Mouse (Mus musculus): ENCODE measurements around the gene Lias. TPM values are rescaled to one million over a fixed set of nuclear protein-coding genes. Genes with fewer than 3 reads are reported as not detected.
A peak's percentile ranks its signal among the peaks of the same experiment; 100 is the strongest.

Lias gene
- polyA plus RNA-seq, 1 experiment, result 6.4 TPM

GRCm38 (mm10) chr5:65424215-65424614 is 32.9 kb downstream of the Lias start:
- Histone ChIP-seq H3K27me3 (ENCODE audit: control insufficient read depth, insufficient read depth, low read length) (no peaks in the 10 kb centered on the region), H3K27ac (ENCODE audit: insufficient read depth, low read length) (no peak overlapping the region), H3K4me1 (ENCODE audit: control insufficient read depth, insufficient read depth, insufficient read length) (no peaks in the 10 kb centered on the region), H3K4me3 (ENCODE audit: extremely low read depth, insufficient read depth, insufficient read length) (no peak overlapping the region), H3K36me3 (ENCODE audit: control insufficient read depth, insufficient read depth, low read length) (peaks cover 9% of the 10 kb centered on the region)
- WGBS, result 90% methylated on average over 6 of the region's 6 CpGs
- TF ChIP-seq CTCF (IDR thresholded peaks at IDR 0.05; ENCODE audit: extremely low read depth, insufficient read depth, insufficient read length, insufficient replicate concordance), result no peak
- no peak for TF ChIP-seq POLR2A (IDR thresholded peaks at IDR 0.05; ENCODE audit: low read depth, low read length)
- DNase-seq (ENCODE audit: low read depth in 1 of 2, low spot score in 2 of 2), result no peak

GRCm38 (mm10) chr5:65425251-65425650 is 34.0 kb downstream of the Lias start:
- H3K4me1 ChIP-seq (ENCODE audit: control insufficient read depth, insufficient read depth, insufficient read length), result no peaks in the 10 kb centered on the region
- peaks cover 9% of the 10 kb centered on the region for H3K36me3 ChIP-seq (ENCODE audit: control insufficient read depth, insufficient read depth, low read length)
- WGBS, result 95% methylated on average over 5 of the region's 5 CpGs
- TF ChIP-seq POLR2A (IDR thresholded peaks at IDR 0.05; ENCODE audit: low read depth, low read length), result no peak
- TF ChIP-seq CTCF (IDR thresholded peaks at IDR 0.05; ENCODE audit: extremely low read depth, insufficient read depth, insufficient read length, insufficient replicate concordance), result no peak
- no peak overlapping the region for H3K27ac ChIP-seq (ENCODE audit: insufficient read depth, low read length)
- no peak overlapping the region for H3K4me3 ChIP-seq (ENCODE audit: extremely low read depth, insufficient read depth, insufficient read length)
- H3K27me3 ChIP-seq (ENCODE audit: control insufficient read depth, insufficient read depth, low read length), result no peaks in the 10 kb centered on the region
- no peak for DNase-seq (ENCODE audit: low read depth in 1 of 2, low spot score in 2 of 2)

- H3K36me3 ChIP-seq (ENCODE audit: control insufficient read depth, insufficient read depth, low read length), result peaks cover 1% of the 10 kb centered on the region; the same call in 1 of the 2 replicates
- 58% methylated on average over 4 of the region's 4 CpGs for WGBS
- H3K4me3 ChIP-seq (ENCODE audit: extremely low read depth, insufficient read depth, insufficient read length), result no peak overlapping the region
- DNase-seq (ENCODE audit: low read depth in 1 of 2, low spot score in 2 of 2), result no peak
- H3K27ac ChIP-seq (ENCODE audit: insufficient read depth, low read length), result no peak overlapping the region
- no peaks in the 10 kb centered on the region for H3K27me3 ChIP-seq (ENCODE audit: control insufficient read depth, insufficient read depth, low read length)
- H3K4me1 ChIP-seq (ENCODE audit: control insufficient read depth, insufficient read depth, insufficient read length), result no peaks in the 10 kb centered on the region
- TF ChIP-seq CTCF (IDR thresholded peaks at IDR 0.05; ENCODE audit: extremely low read depth, insufficient read depth, insufficient read length, insufficient replicate concordance), result no peak
Measured at GRCm38 (mm10) chr5:65428321-65428720, 37.0 kb downstream of the Lias start.

GRCm38 (mm10) chr5:65429441-65429840 is 38.1 kb downstream of the Lias start:
- DNase-seq (ENCODE audit: low read depth in 1 of 2, low spot score in 2 of 2), result no peak
- WGBS, result 91% methylated on average over 5 of the region's 5 CpGs
- no peak overlapping the region for H3K27ac ChIP-seq (ENCODE audit: insufficient read depth, low read length)
- no peak overlapping the region for H3K4me3 ChIP-seq (ENCODE audit: extremely low read depth, insufficient read depth, insufficient read length)
- no peaks in the 10 kb centered on the region; the same call in 1 of the 2 replicates for H3K36me3 ChIP-seq (ENCODE audit: control insufficient read depth, insufficient read depth, low read length)
- no peaks in the 10 kb centered on the region for H3K4me1 ChIP-seq (ENCODE audit: control insufficient read depth, insufficient read depth, insufficient read length)
- no peak for TF ChIP-seq POLR2A (IDR thresholded peaks at IDR 0.05; ENCODE audit: low read depth, low read length)
- TF ChIP-seq CTCF (IDR thresholded peaks at IDR 0.05; ENCODE audit: extremely low read depth, insufficient read depth, insufficient read length, insufficient replicate concordance), result no peak
- H3K27me3 ChIP-seq (ENCODE audit: control insufficient read depth, insufficient read depth, low read length), result no peaks in the 10 kb centered on the region

GRCm38 (mm10) chr5:65434471-65435362 is 43.4 kb downstream of the Lias start:
- H3K4me3 ChIP-seq (ENCODE audit: extremely low read depth, insufficient read depth, insufficient read length), result peak overlapping the region; percentile 99
- 16% methylated on average over 15 of the region's 15 CpGs for WGBS
- no peak overlapping the region for H3K27ac ChIP-seq (ENCODE audit: insufficient read depth, low read length)
- H3K36me3 ChIP-seq (ENCODE audit: control insufficient read depth, insufficient read depth, low read length), result no peaks in the 10 kb centered on the region
- TF ChIP-seq CTCF (IDR thresholded peaks at IDR 0.05; ENCODE audit: extremely low read depth, insufficient read depth, insufficient read length, insufficient replicate concordance), result no peak
- TF ChIP-seq POLR2A (IDR thresholded peaks at IDR 0.05; ENCODE audit: low read depth, low read length), result no peak
- H3K27me3 ChIP-seq (ENCODE audit: control insufficient read depth, insufficient read depth, low read length), result no peaks in the 10 kb centered on the region
- peaks cover 2% of the 10 kb centered on the region; the same call in 1 of the 2 replicates for H3K4me1 ChIP-seq (ENCODE audit: control insufficient read depth, insufficient read depth, insufficient read length)
- no peak for DNase-seq (ENCODE audit: low read depth in 1 of 2, low spot score in 2 of 2)

GRCm38 (mm10) chr5:65435363-65435805 is 44.1 kb downstream of the Lias start:
- Histone ChIP-seq H3K36me3 (ENCODE audit: control insufficient read depth, insufficient read depth, low read length) (no peaks in the 10 kb centered on the region), H3K4me1 (ENCODE audit: control insufficient read depth, insufficient read depth, insufficient read length) (peaks cover 2% of the 10 kb centered on the region; the same call in 1 of the 2 replicates), H3K27me3 (ENCODE audit: control insufficient read depth, insufficient read depth, low read length) (no peaks in the 10 kb centered on the region), H3K4me3 (ENCODE audit: extremely low read depth, insufficient read depth, insufficient read length) (peak overlapping the region; percentile 99), H3K27ac (ENCODE audit: insufficient read depth, low read length) (peak overlapping the region; percentile 8; the same call in 1 of the 2 replicates)
- under 1% methylated on average over 47 of the region's 47 CpGs for WGBS
- TF ChIP-seq CTCF (IDR thresholded peaks at IDR 0.05; ENCODE audit: extremely low read depth, insufficient read depth, insufficient read length, insufficient replicate concordance) (no peak), POLR2A (IDR thresholded peaks at IDR 0.05; ENCODE audit: low read depth, low read length) (no peak)
- DNase-seq (ENCODE audit: low read depth in 1 of 2, low spot score in 2 of 2), result no peak
